Mouse (Mus musculus): ENCODE measurements at regions not wholly inside any gene's neighbourhood (a gene's known extent, or its start where the extent isn't known, plus 50 kb on each side); places are given as distances from the start of the nearest gene placed in this dataset.

GRCm38 (mm10) chr9:86015841-86016240 is 173.7 kb downstream of the Tpbg start:
- H3K4me2 ChIP-seq (replicated peaks; ENCODE audit: low read depth, low read length): no peak overlapping the region
- no peak overlapping the region for H3K27ac ChIP-seq (ENCODE audit: low read length)
- no peaks in the 10 kb centered on the region for H3K4me1 ChIP-seq (ENCODE audit: insufficient read depth, low read depth, low read length)
- H3K36me3 ChIP-seq (ENCODE audit: insufficient read depth, low read length): no peaks in the 10 kb centered on the region
- no peak overlapping the region for H3K9ac ChIP-seq (replicated peaks; ENCODE audit: low read depth)
- H3K4me3 ChIP-seq (ENCODE audit: low read depth, low read length): no peak overlapping the region
- no peak for DNase-seq (ENCODE audit: low spot score)
- 55% methylated on average over 4 of the region's 4 CpGs for WGBS
- TF ChIP-seq CTCF (IDR thresholded peaks at IDR 0.05): no peak
- no peak for TF ChIP-seq EP300 (IDR thresholded peaks at IDR 0.05)
- no peaks in the 10 kb centered on the region for H3K27me3 ChIP-seq (replicated peaks; ENCODE audit: insufficient read depth, low read length)
- ATAC-seq: no peak
- H3K9me3 ChIP-seq (ENCODE audit: low read length): no peaks in the 10 kb centered on the region

GRCm38 (mm10) chr9:86020133-86020532 is 178.0 kb downstream of the Tpbg start:
- Histone ChIP-seq H3K27ac (ENCODE audit: low read length) (no peak overlapping the region), H3K4me2 (replicated peaks; ENCODE audit: low read depth, low read length) (no peak overlapping the region), H3K4me3 (ENCODE audit: low read depth, low read length) (no peak overlapping the region), H3K9me3 (ENCODE audit: low read length) (no peaks in the 10 kb centered on the region), H3K27me3 (replicated peaks; ENCODE audit: insufficient read depth, low read length) (no peaks in the 10 kb centered on the region), H3K4me1 (ENCODE audit: insufficient read depth, low read depth, low read length) (no peaks in the 10 kb centered on the region), H3K9ac (replicated peaks; ENCODE audit: low read depth) (no peak overlapping the region), H3K36me3 (ENCODE audit: insufficient read depth, low read length) (no peaks in the 10 kb centered on the region)
- no peak for DNase-seq (ENCODE audit: low spot score)
- 86% methylated on average over 6 of the region's 6 CpGs for WGBS
- ATAC-seq: no peak
- TF ChIP-seq EP300 (IDR thresholded peaks at IDR 0.05) (no peak), CTCF (IDR thresholded peaks at IDR 0.05) (no peak)

GRCm38 (mm10) chr9:86020765-86021164 is 178.6 kb downstream of the Tpbg start:
- Histone ChIP-seq H3K4me1 (ENCODE audit: insufficient read depth, low read depth, low read length) (no peaks in the 10 kb centered on the region), H3K9me3 (ENCODE audit: low read length) (no peaks in the 10 kb centered on the region), H3K4me2 (replicated peaks; ENCODE audit: low read depth, low read length) (no peak overlapping the region), H3K9ac (replicated peaks; ENCODE audit: low read depth) (no peak overlapping the region), H3K36me3 (ENCODE audit: insufficient read depth, low read length) (no peaks in the 10 kb centered on the region), H3K4me3 (ENCODE audit: low read depth, low read length) (no peak overlapping the region), H3K27ac (ENCODE audit: low read length) (no peak overlapping the region), H3K27me3 (replicated peaks; ENCODE audit: insufficient read depth, low read length) (no peaks in the 10 kb centered on the region)
- 81% methylated on average over 4 of the region's 4 CpGs for WGBS
- ATAC-seq (no peak), DNase-seq (ENCODE audit: low spot score) (no peak)
- TF ChIP-seq EP300 (IDR thresholded peaks at IDR 0.05) (no peak), CTCF (IDR thresholded peaks at IDR 0.05) (no peak)

GRCm38 (mm10) chr9:86030738-86031137 is 188.6 kb downstream of the Tpbg start:
- ATAC-seq (no peak), DNase-seq (ENCODE audit: low spot score) (no peak)
- Histone ChIP-seq H3K9ac (replicated peaks; ENCODE audit: low read depth) (no peak overlapping the region), H3K27ac (ENCODE audit: low read length) (no peak overlapping the region), H3K4me3 (ENCODE audit: low read depth, low read length) (no peak overlapping the region), H3K36me3 (ENCODE audit: insufficient read depth, low read length) (no peaks in the 10 kb centered on the region), H3K27me3 (replicated peaks; ENCODE audit: insufficient read depth, low read length) (no peaks in the 10 kb centered on the region), H3K9me3 (ENCODE audit: low read length) (no peaks in the 10 kb centered on the region), H3K4me2 (replicated peaks; ENCODE audit: low read depth, low read length) (no peak overlapping the region), H3K4me1 (ENCODE audit: insufficient read depth, low read depth, low read length) (no peaks in the 10 kb centered on the region)
- 58% methylated on average over 5 of the region's 5 CpGs for WGBS
- no peak for TF ChIP-seq EP300 (IDR thresholded peaks at IDR 0.05)
- no peak for TF ChIP-seq CTCF (IDR thresholded peaks at IDR 0.05)

GRCm38 (mm10) chr9:86044098-86044497 is 201.9 kb downstream of the Tpbg start:
- Histone ChIP-seq H3K9me3 (ENCODE audit: low read length) (no peaks in the 10 kb centered on the region), H3K27me3 (replicated peaks; ENCODE audit: insufficient read depth, low read length) (no peaks in the 10 kb centered on the region), H3K36me3 (ENCODE audit: insufficient read depth, low read length) (no peaks in the 10 kb centered on the region), H3K4me1 (ENCODE audit: insufficient read depth, low read depth, low read length) (no peaks in the 10 kb centered on the region), H3K4me3 (ENCODE audit: low read depth, low read length) (no peak overlapping the region), H3K9ac (replicated peaks; ENCODE audit: low read depth) (no peak overlapping the region), H3K27ac (ENCODE audit: low read length) (no peak overlapping the region), H3K4me2 (replicated peaks; ENCODE audit: low read depth, low read length) (no peak overlapping the region)
- TF ChIP-seq CTCF (IDR thresholded peaks at IDR 0.05) (no peak), EP300 (IDR thresholded peaks at IDR 0.05) (no peak)
- WGBS: 20% methylated on average over 4 of the region's 4 CpGs
- peak; percentile 4 for DNase-seq (ENCODE audit: low spot score)
- peak; percentile 28 for ATAC-seq

- H3K27me3 ChIP-seq (replicated peaks; ENCODE audit: insufficient read depth, low read length): no peaks in the 10 kb centered on the region
- no peak overlapping the region for H3K4me3 ChIP-seq (ENCODE audit: low read depth, low read length)
- H3K36me3 ChIP-seq (ENCODE audit: insufficient read depth, low read length): no peaks in the 10 kb centered on the region
- no peak overlapping the region for H3K9ac ChIP-seq (replicated peaks; ENCODE audit: low read depth)
- H3K4me2 ChIP-seq (replicated peaks; ENCODE audit: low read depth, low read length): no peak overlapping the region
- DNase-seq (ENCODE audit: low spot score) (no peak), ATAC-seq (no peak)
- no peak overlapping the region for H3K27ac ChIP-seq (ENCODE audit: low read length)
- no peaks in the 10 kb centered on the region for H3K9me3 ChIP-seq (ENCODE audit: low read length)
- 90% methylated on average over 4 of the region's 4 CpGs for WGBS
- no peaks in the 10 kb centered on the region for H3K4me1 ChIP-seq (ENCODE audit: insufficient read depth, low read depth, low read length)
- TF ChIP-seq EP300 (IDR thresholded peaks at IDR 0.05): no peak
- TF ChIP-seq CTCF (IDR thresholded peaks at IDR 0.05): no peak
Observed at GRCm38 (mm10) chr9:86058116-86058515, 215.9 kb downstream of the Tpbg start.

GRCm38 (mm10) chr9:86060049-86060448 is 217.9 kb downstream of the Tpbg start:
- no peak for TF ChIP-seq EP300 (IDR thresholded peaks at IDR 0.05)
- WGBS: 18% methylated on average over 6 of the region's 6 CpGs
- no peaks in the 10 kb centered on the region for H3K4me1 ChIP-seq (ENCODE audit: insufficient read depth, low read depth, low read length)
- DNase-seq (ENCODE audit: low spot score): no peak
- no peak overlapping the region for H3K9ac ChIP-seq (replicated peaks; ENCODE audit: low read depth)
- H3K36me3 ChIP-seq (ENCODE audit: insufficient read depth, low read length): no peaks in the 10 kb centered on the region
- no peak overlapping the region for H3K27ac ChIP-seq (ENCODE audit: low read length)
- H3K4me3 ChIP-seq (ENCODE audit: low read depth, low read length): no peak overlapping the region
- ATAC-seq: no peak
- H3K27me3 ChIP-seq (replicated peaks; ENCODE audit: insufficient read depth, low read length): no peaks in the 10 kb centered on the region
- H3K9me3 ChIP-seq (ENCODE audit: low read length): no peaks in the 10 kb centered on the region
- H3K4me2 ChIP-seq (replicated peaks; ENCODE audit: low read depth, low read length): no peak overlapping the region

Measured in lung, postnatal 0 days (tissue).